Mouse (Mus musculus): Measurements from ENCODE around the gene Rmnd5b. TPM values are rescaled to one million over a fixed set of nuclear protein-coding genes. Genes with fewer than 3 reads are reported as not detected.

Rmnd5b gene
- total and polyA plus RNA-seq, 3 experiments, result 41.1 to 59.5 (median 46.7) TPM

DNA sequence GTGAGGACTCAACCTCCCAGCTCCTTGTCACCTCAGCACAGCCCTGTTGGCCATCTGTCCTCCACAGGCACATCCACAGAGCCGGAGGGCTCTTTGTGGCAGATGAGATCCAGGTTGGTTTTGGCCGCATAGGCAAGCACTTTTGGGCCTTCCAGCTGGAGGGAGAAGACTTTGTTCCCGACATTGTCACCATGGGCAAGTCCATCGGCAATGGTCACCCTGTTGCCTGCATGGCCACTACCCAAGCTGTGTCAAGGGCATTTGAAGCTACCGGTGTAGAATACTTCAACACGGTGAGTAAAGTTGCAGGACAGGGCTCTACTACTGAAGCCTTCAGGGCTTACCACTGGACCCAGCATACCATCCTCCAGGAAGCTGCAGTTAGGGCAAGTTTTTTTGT is 41.8 kb downstream of the Rmnd5b start:
- Histone ChIP-seq H3K9me3 (replicated peaks; ENCODE audit: low read length) (no peaks in the 10 kb centered on the region), H3K4me1 (ENCODE audit: control insufficient read depth in 1 of 2, insufficient read depth in 2 of 2) (peaks cover 0 to 17% of the 10 kb centered on the region in 2 experiments; a peak in 1 of 4 replicates), H3K27me3 (replicated peaks) (no peaks in the 10 kb centered on the region), H3K9ac (ENCODE audit: insufficient read depth, low read depth) (no peak overlapping the region), H3K36me3 (replicated peaks in 1 of 2; ENCODE audit: control insufficient read depth in 1 of 2, insufficient read depth in 1 of 2, low read length in 1 of 2) (peaks cover 81 to 96% of the 10 kb centered on the region in 2 experiments), H3K79me2 (replicated peaks; ENCODE audit: control insufficient read depth, extremely low read depth, insufficient read depth, poor library complexity, severe bottlenecking) (no peaks in the 10 kb centered on the region), H3K4me2 (ENCODE audit: insufficient read depth, low read depth, poor library complexity, severe bottlenecking) (no peak overlapping the region), H3K4me3 (replicated peaks in 1 of 3; ENCODE audit: low read depth in 2 of 3, low read length in 2 of 3, poor library complexity in 1 of 3) (no peak overlapping the region), H3K27ac (ENCODE audit: insufficient read depth, low read depth) (0 out of 2 replicates have a peak overlapping the region, but pooled peaks have one; percentile 6)
- in situ Hi-C loops (cut with MboI; ENCODE audit: low pct_ligation_motif_present, low pct_unique_long_range_greater_than_20kb, low sequenced_read_pairs) (no loop called here), dilution Hi-C loops (cut with MboI; ENCODE audit: extremely low pct_ligation_motif_present, extremely low pct_unique_long_range_greater_than_20kb, low sequenced_read_pairs) (no loop called here)
- TF ChIP-seq ZKSCAN1 (IDR thresholded peaks at IDR 0.05; ENCODE audit: borderline replicate concordance, low read depth, low read length), result no peak
- TF ChIP-seq CHD2 (IDR thresholded peaks at IDR 0.05; ENCODE audit: low read length), result 0 out of 2 replicates have a peak, but pooled peaks have one; percentile 21
- DNase-seq (ENCODE audit: extremely low read depth), result no peak

DNA sequence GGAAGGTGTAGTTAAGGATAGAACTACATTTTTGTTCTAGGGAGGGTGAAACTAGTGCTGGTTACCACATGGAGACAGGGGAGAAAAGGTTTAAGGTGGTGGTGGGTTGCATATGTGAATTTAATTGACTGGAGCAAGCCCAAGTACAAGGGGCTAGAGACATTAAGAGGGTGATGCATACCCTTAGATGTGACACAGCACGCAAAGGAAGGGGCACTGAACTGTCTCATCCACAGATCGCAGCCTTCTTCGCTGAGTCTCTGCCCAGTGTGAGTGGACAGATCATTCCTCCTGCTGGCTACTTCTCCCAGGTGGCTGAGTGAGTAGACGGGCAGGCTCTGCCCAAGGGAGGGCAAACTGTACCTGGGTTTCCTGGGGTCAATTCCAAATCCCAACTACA is 42.3 kb downstream of the Rmnd5b start:
- no peak for DNase-seq (ENCODE audit: extremely low read depth)
- no peaks in the 10 kb centered on the region for H3K79me2 ChIP-seq (replicated peaks; ENCODE audit: control insufficient read depth, extremely low read depth, insufficient read depth, poor library complexity, severe bottlenecking)
- H3K4me3 ChIP-seq (replicated peaks in 1 of 3; ENCODE audit: low read depth in 2 of 3, low read length in 2 of 3, poor library complexity in 1 of 3), result no peak overlapping the region
- dilution Hi-C loops (cut with MboI; ENCODE audit: extremely low pct_ligation_motif_present, extremely low pct_unique_long_range_greater_than_20kb, low sequenced_read_pairs), result no loop called here
- H3K4me2 ChIP-seq (ENCODE audit: insufficient read depth, low read depth, poor library complexity, severe bottlenecking), result no peak overlapping the region
- H3K27ac ChIP-seq (ENCODE audit: insufficient read depth, low read depth), result no peak overlapping the region
- H3K4me1 ChIP-seq (ENCODE audit: control insufficient read depth in 1 of 2, insufficient read depth in 2 of 2), result peaks cover 0 to 14% of the 10 kb centered on the region in 2 experiments; a peak in 1 of 4 replicates
- H3K36me3 ChIP-seq (replicated peaks in 1 of 2; ENCODE audit: control insufficient read depth in 1 of 2, insufficient read depth in 1 of 2, low read length in 1 of 2), result peaks cover 77 to 94% of the 10 kb centered on the region in 2 experiments
- H3K9ac ChIP-seq (ENCODE audit: insufficient read depth, low read depth), result no peak overlapping the region
- TF ChIP-seq MXI1 (IDR thresholded peaks at IDR 0.05; ENCODE audit: low read depth, low read length), result no peak
- TF ChIP-seq KAT2A (IDR thresholded peaks at IDR 0.05; ENCODE audit: insufficient replicate concordance, low read length), result no peak
- no peak for TF ChIP-seq CTCF (conservative IDR thresholded peaks at IDR 0.05 in 1 of 2, IDR thresholded peaks at IDR 0.05 in 1 of 2; ENCODE audit: low read depth in 2 of 2, low read length in 2 of 2)
- TF ChIP-seq ZMIZ1 (IDR thresholded peaks at IDR 0.05; ENCODE audit: low read depth, low read length), result peak; percentile 6; the same call in 1 of the 2 replicates
- in situ Hi-C loops (cut with MboI; ENCODE audit: low pct_ligation_motif_present, low pct_unique_long_range_greater_than_20kb, low sequenced_read_pairs), result no loop called here
- H3K27me3 ChIP-seq (replicated peaks), result no peaks in the 10 kb centered on the region
- no peaks in the 10 kb centered on the region for H3K9me3 ChIP-seq (replicated peaks; ENCODE audit: low read length)

DNA sequence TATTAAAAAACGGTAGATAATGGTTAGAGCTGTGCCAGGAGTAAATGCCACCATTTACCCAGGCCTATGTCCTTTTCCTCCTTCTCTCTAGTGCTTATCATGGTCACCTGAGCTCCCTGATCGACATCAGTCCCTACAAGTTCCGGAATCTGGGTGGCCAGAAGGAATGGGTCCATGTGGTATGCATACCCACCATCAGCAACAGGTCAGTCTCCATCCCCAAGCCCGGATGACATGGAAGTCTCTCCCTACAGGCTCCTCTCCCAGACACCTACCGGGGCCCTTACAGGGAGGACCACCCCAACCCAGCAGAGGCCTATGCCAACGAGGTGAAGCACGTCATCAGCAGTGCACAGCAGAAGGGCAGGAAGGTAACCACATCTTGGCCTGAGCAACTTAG is 43.8 kb downstream of the Rmnd5b start:
- no peak for DNase-seq (ENCODE audit: extremely low read depth)
- TF ChIP-seq POLR2AphosphoS2 (IDR thresholded peaks at IDR 0.05; ENCODE audit: low read depth, low read length), result no peak
- TF ChIP-seq IRF4 (IDR thresholded peaks at IDR 0.05; ENCODE audit: low read depth, low read length), result no peak
- TF ChIP-seq RCOR1 (conservative IDR thresholded peaks at IDR 0.05; ENCODE audit: low read depth, low read length), result no peak
- no peak for TF ChIP-seq SIN3A (IDR thresholded peaks at IDR 0.05; ENCODE audit: low read length)
- TF ChIP-seq SMC3 (IDR thresholded peaks at IDR 0.05; ENCODE audit: low read depth, low read length), result no peak
- no peak overlapping the region for H3K27ac ChIP-seq (ENCODE audit: insufficient read depth, low read depth)
- H3K27me3 ChIP-seq (replicated peaks), result no peaks in the 10 kb centered on the region
- no peaks in the 10 kb centered on the region for H3K9me3 ChIP-seq (replicated peaks; ENCODE audit: low read length)
- peaks cover 0 to 12% of the 10 kb centered on the region in 2 experiments; a peak in 2 of 4 replicates for H3K4me1 ChIP-seq (ENCODE audit: control insufficient read depth in 1 of 2, insufficient read depth in 2 of 2)
- H3K4me3 ChIP-seq (replicated peaks in 1 of 3; ENCODE audit: low read depth in 2 of 3, low read length in 2 of 3, poor library complexity in 1 of 3), result no peak overlapping the region
- H3K4me2 ChIP-seq (ENCODE audit: insufficient read depth, low read depth, poor library complexity, severe bottlenecking), result no peak overlapping the region
- peaks cover 77 to 94% of the 10 kb centered on the region in 2 experiments for H3K36me3 ChIP-seq (replicated peaks in 1 of 2; ENCODE audit: control insufficient read depth in 1 of 2, insufficient read depth in 1 of 2, low read length in 1 of 2)
- H3K79me2 ChIP-seq (replicated peaks; ENCODE audit: control insufficient read depth, extremely low read depth, insufficient read depth, poor library complexity, severe bottlenecking), result no peaks in the 10 kb centered on the region
- H3K9ac ChIP-seq (ENCODE audit: insufficient read depth, low read depth), result no peak overlapping the region
- in situ Hi-C loops (cut with MboI; ENCODE audit: low pct_ligation_motif_present, low pct_unique_long_range_greater_than_20kb, low sequenced_read_pairs), result no loop called here
- dilution Hi-C loops (cut with MboI; ENCODE audit: extremely low pct_ligation_motif_present, extremely low pct_unique_long_range_greater_than_20kb, low sequenced_read_pairs), result no loop called here

All from CH12.LX (cell line).